1 mouse cellular context compared by ENCODE assay signal in genomic region chr8:19778126-19778525, GRCm38 (mm10). TPM values are rescaled to one million over a fixed set of nuclear protein-coding genes. Genes with fewer than 3 reads are reported as not detected.
"Had no signal": no experiment of that assay in that cellular context is flagged by ENCODE, and none has a peak within 500 bp of the region (broad histone marks: within the 10 kb centered on the region; RNA-seq: fewer than 3 reads in every experiment).

No protein-coding gene starts in this region.

RNA-seq across cellular contexts. Expression of gene 4930467E23Rik, which starts 48.8 kb away (rescaled TPM):
- total RNA-seq: megakaryocyte progenitor cell, adult 5-6 weeks had no signal
